Mouse (Mus musculus) embryonic facial prominence, embryonic 11.5 days (tissue): ENCODE measurements around the gene Hadh. TPM values are rescaled to one million over a fixed set of nuclear protein-coding genes. Genes with fewer than 3 reads are reported as not detected.
A peak's percentile ranks its signal among the peaks of the same experiment; 100 is the strongest.

ENCODE experiments used
- ATAC-seq: fragments of 200-750 bp; cut with Nextera tagmentation; replicated peaks from 2 replicates; pipeline ENCODE4 v1.8.0; 2017; ENCODE audit warnings: low read depth; ENCODE audit not compliant: insufficient number of reproducible peaks, low FRiP score, low TSS enrichment
- DNase-seq: peaks from one replicate; pipeline ENCODE4 v3.0.0-alpha.2; 2015; ENCODE audit warnings: low spot score
- H3K27ac ChIP-seq: fragments of 300-500 bp; sonication (generic); replicated peaks from 2 replicates; pipeline ENCODE4 v1.5.1; 2014; ENCODE audit warnings: mild to moderate bottlenecking, low read depth, low read length, control low read depth
- H3K27me3 ChIP-seq: fragments of 300-500 bp; sonication (generic); 2 replicates; pipeline ENCODE4 v1.6.1; 2014; ENCODE audit warnings: mild to moderate bottlenecking, low read length, moderate library complexity, mixed read lengths; ENCODE audit not compliant: control insufficient read depth, insufficient read depth
- H3K36me3 ChIP-seq: fragments of 300-500 bp; sonication (generic); replicated peaks from 2 replicates; pipeline ENCODE4 v1.6.1; 2014; ENCODE audit warnings: low read depth, mild to moderate bottlenecking, low read length, moderate library complexity, mixed read lengths; ENCODE audit not compliant: control insufficient read depth, insufficient read depth
- H3K4me1 ChIP-seq: fragments of 300-500 bp; sonication (generic); 2 replicates; pipeline ENCODE4 v1.6.1; 2014; ENCODE audit warnings: low read length, mixed read lengths; ENCODE audit not compliant: control insufficient read depth, insufficient read depth
- H3K4me2 ChIP-seq: fragments of 300-500 bp; sonication (generic); 2 replicates; pipeline ENCODE4 v1.6.1; 2014; ENCODE audit warnings: low read depth, mild to moderate bottlenecking, control low read depth, low read length, moderate library complexity
- H3K4me3 ChIP-seq: fragments of 300-500 bp; sonication (generic); 2 replicates; pipeline ENCODE4 v1.5.1; 2014; ENCODE audit warnings: low read depth, low read length, control low read depth
- H3K9ac ChIP-seq: fragments of 300-500 bp; sonication (generic); replicated peaks from 2 replicates; pipeline ENCODE4 v1.6.1; 2014; ENCODE audit warnings: mild to moderate bottlenecking, control low read depth, low read length
- H3K9me3 ChIP-seq: fragments of 300-500 bp; sonication (generic); replicated peaks from 2 replicates; pipeline ENCODE4 v1.6.1; 2016; ENCODE audit warnings: mild to moderate bottlenecking, low read length, inconsistent platforms, mixed read lengths; ENCODE audit not compliant: control insufficient read depth
- WGBS: fragments of 180-500 bp; shearing (Covaris S2); extraction: QIAGEN DNeasy Blood & Tissue Kit; methylation state at CpG from one replicate; pipeline ENCODE4 v1.1.7; 2014; 5-methylcytosine and 5-hydroxymethylcytosine counted together
- polyA plus RNA-seq: library from polyadenylated mRNA; unstranded; fragments of >200 nt; fragmentation: Nextera tagmentation; extraction: Ambion mirVana; gene quantifications from 2 replicates; pipeline ENCODE4 v1.2.1, GENCODE M21; 2014

The Hadh gene
- polyA plus RNA-seq, 1 experiment from 2014 or later: 116 TPM

DNA sequence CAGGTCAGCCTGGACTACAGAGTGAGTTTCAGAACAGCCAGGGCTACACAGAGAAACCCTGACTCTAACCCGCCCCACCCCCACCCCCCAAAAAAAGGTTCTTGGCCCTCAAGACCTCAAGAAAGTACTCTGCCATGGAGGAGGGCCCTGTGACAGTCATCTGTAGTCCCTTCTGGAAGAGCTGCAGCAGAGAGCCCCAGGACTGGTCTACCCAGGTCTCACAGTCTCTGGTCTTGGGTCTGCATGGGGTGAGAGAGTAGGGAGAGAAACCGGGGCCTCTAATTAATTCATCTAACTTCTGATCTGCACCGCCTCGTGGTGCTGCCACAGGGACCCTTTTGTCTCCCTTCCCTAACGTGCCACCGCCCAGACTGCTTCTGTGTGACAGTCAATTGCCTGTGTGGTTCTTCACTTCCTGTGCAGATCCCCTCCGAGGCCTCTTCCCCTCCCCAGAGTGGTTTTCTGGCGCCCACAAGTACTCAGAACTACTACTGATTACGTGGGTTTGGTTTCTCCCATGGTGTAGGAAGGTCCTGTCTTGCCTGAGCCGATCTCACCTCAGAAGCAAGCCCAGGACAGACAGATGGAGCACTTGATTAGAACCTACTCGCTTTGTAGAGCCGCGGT lies 63.5 kb downstream of the Hadh start:
- DNase-seq (no peak), ATAC-seq (no peak)
- Histone ChIP-seq H3K27ac (no peak overlapping the region), H3K4me1 (no peaks in the 10 kb centered on the region), H3K4me2 (no peak overlapping the region), H3K27me3 (no peaks in the 10 kb centered on the region), H3K4me3 (no peak overlapping the region), H3K9ac (no peak overlapping the region), H3K36me3 (no peaks in the 10 kb centered on the region; the same call in 1 of the 2 replicates), H3K9me3 (no peaks in the 10 kb centered on the region)
- 57% methylated on average over 13 of the region's 13 CpGs for WGBS

DNA sequence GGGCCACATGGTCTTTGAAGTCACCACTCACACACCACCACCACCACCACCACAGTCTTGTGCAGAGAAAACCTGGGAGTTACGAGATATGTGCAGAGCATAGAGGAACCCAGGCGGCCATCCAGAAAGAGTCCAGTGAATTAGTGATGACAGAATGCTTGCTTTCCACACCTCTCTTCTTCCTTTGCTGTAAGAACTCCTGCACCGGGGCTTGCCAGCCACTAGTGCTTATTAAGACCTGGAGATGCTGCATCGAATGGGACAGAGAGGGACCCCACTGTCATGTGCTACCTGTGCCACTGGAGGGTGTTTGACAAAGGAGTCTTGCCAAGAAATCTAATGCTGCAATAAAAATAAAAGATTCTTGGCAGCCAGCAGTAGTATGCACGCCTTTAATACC lies 64.1 kb downstream of the Hadh start:
- H3K9me3 ChIP-seq: no peaks in the 10 kb centered on the region
- ATAC-seq (no peak), DNase-seq (no peak)
- no peak overlapping the region for H3K4me3 ChIP-seq
- WGBS: 74% methylated on average over 5 of the region's 5 CpGs
- H3K4me2 ChIP-seq: no peak overlapping the region
- H3K27ac ChIP-seq: no peak overlapping the region
- H3K36me3 ChIP-seq: no peaks in the 10 kb centered on the region; the same call in 1 of the 2 replicates
- no peak overlapping the region for H3K9ac ChIP-seq
- no peaks in the 10 kb centered on the region for H3K4me1 ChIP-seq
- H3K27me3 ChIP-seq: no peaks in the 10 kb centered on the region

DNA sequence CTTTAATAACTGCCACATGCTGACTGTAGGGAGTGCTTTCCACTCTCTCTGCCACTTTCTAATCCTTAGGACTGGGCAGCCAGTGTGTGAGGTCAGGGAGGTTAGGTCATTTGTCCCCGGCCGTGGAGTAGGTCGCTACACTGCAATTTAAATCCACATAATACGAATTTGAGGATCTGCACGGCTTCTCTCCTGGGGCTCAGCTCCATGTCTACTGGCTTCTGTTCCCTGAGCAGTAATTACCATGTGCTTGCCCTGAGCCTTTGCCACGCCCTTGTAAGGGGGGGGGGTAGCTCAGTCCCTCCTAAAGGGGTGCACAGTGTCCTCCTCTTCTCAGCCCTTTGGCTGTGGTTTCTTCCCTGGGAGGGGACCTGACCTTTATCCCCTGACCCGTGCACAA lies 69.6 kb downstream of the Hadh start:
- Histone ChIP-seq H3K27me3 (no peaks in the 10 kb centered on the region), H3K27ac (no peak overlapping the region), H3K4me3 (no peak overlapping the region), H3K4me1 (no peaks in the 10 kb centered on the region), H3K4me2 (no peak overlapping the region), H3K9me3 (no peaks in the 10 kb centered on the region), H3K9ac (no peak overlapping the region), H3K36me3 (no peaks in the 10 kb centered on the region; the same call in 1 of the 2 replicates)
- WGBS: 13% methylated on average over 7 of the region's 7 CpGs
- peak; percentile 55 for ATAC-seq
- no peak for DNase-seq

DNA sequence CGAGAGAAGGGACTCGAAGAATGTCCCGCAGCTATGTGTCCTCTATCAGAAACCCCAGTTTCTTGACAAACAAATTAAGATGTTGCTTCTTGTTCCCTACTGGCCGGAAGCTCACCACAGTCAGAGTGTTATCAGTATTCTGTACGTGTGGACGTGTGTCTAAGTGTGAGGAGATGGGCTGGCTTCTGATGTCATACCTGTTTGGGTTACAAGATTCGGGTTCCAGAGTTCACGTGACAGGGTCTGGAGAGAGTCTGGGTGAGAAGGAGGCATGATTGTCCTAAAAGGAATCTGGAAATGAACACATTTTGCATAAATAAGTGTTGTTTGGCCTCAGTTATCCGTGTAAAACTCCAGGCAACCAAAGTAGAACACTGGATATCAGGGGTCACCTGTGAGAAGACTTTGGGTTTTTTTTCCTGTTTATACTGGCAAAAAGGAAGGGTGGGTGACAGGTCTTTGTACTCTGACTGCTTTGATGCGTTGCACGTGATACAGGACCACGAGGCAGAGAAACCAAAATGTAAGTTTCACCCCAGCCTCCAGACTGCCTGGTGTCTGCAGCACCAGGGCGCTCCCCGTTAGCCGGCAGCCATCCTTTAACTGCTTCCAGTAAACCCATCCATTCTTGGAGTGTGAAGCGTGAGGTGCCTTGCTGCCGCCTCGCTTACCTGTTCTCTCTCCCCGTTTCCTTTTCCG lies 72.2 kb downstream of the Hadh start:
- H3K27me3 ChIP-seq: no peaks in the 10 kb centered on the region
- no peak for ATAC-seq
- H3K4me2 ChIP-seq: no peak overlapping the region
- no peaks in the 10 kb centered on the region for H3K4me1 ChIP-seq
- H3K9ac ChIP-seq: no peak overlapping the region
- no peaks in the 10 kb centered on the region for H3K9me3 ChIP-seq
- 76% methylated on average over 20 of the region's 20 CpGs for WGBS
- H3K27ac ChIP-seq: no peak overlapping the region
- no peaks in the 10 kb centered on the region; the same call in 1 of the 2 replicates for H3K36me3 ChIP-seq
- DNase-seq: no peak
- H3K4me3 ChIP-seq: no peak overlapping the region

DNA sequence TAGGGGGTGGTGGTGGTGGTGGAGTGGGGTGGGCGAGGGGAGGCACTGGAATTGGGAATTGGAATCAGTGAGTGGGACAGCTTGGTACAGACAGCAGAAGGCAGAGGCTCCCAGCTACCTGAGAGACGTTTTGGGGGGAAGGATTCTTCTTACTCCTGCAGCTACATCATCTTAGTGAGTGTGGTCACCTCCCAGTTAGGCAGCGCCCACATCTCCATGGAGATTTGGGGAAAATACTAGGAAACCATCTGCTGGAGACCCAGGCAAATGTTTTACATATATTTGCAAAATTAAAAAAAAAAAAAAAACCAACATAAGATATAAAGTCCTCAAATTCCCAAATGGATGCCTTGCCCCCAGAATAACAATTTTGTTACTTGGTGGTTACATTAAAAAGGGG lies 72.9 kb downstream of the Hadh start:
- Histone ChIP-seq H3K4me2 (no peak overlapping the region), H3K36me3 (no peaks in the 10 kb centered on the region), H3K27ac (no peak overlapping the region), H3K4me3 (no peak overlapping the region), H3K27me3 (no peaks in the 10 kb centered on the region), H3K9ac (no peak overlapping the region), H3K4me1 (no peaks in the 10 kb centered on the region), H3K9me3 (no peaks in the 10 kb centered on the region)
- ATAC-seq (no peak), DNase-seq (no peak)
- WGBS: 70% methylated on average over 3 of the region's 3 CpGs

DNA sequence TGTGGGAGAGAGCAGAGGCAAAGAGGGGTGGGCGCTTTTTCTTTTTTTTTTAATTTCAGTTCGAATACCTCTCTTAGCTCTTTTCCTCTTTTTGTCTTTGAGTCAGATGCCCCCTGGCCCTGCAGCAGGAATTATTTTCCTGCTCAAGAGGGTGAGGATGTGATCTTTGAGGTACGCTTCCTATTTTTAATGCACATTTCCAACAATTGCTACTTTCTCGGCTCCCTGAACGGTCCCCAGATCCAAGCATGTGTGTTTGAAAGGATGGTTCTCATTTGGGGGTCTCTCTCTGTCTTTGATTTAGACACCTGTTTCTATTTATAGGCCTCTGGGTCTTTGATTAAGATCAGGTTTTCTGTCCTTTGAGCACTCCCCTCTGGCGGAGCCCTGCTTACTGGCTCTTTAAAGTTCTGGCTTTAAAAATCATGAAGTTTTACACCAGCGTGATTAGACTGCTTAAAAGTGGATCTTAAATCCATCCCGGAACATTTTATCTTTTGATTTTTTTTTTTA lies 75.3 kb downstream of the Hadh start:
- Histone ChIP-seq H3K9me3 (no peaks in the 10 kb centered on the region), H3K4me3 (no peak overlapping the region), H3K9ac (no peak overlapping the region), H3K4me2 (no peak overlapping the region), H3K4me1 (no peaks in the 10 kb centered on the region), H3K27ac (no peak overlapping the region), H3K36me3 (no peaks in the 10 kb centered on the region), H3K27me3 (no peaks in the 10 kb centered on the region)
- peak; percentile 87 for DNase-seq
- ATAC-seq: no peak
- 39% methylated on average over 8 of the region's 8 CpGs for WGBS

DNA sequence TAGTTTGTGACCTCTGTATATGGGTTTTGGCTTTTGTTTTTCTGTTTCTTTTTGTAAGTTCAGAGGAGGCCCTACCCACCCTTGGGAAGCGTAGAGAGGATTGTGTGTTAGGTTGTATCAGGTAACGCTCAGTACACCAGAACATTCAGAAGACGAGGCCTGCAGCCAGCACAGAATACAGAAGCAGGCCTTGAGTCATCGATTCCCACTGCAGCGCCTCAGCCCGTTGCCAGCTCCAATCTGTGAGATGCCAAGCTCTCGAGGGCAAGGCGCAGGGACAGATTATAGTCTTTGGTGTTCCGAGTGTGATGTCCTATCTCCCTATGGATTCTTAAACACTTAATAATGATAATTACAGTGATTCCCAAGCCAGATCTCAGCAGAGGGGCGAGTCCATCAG lies 75.9 kb downstream of the Hadh start:
- Histone ChIP-seq H3K27me3 (no peaks in the 10 kb centered on the region), H3K9me3 (no peaks in the 10 kb centered on the region), H3K4me2 (no peak overlapping the region), H3K4me1 (no peaks in the 10 kb centered on the region), H3K9ac (no peak overlapping the region), H3K27ac (peak overlapping the region; percentile 39; the same call in 1 of the 2 replicates), H3K4me3 (no peak overlapping the region), H3K36me3 (no peaks in the 10 kb centered on the region)
- ATAC-seq: no peak
- WGBS: 45% methylated on average over 10 of the region's 10 CpGs
- DNase-seq: no peak

DNA sequence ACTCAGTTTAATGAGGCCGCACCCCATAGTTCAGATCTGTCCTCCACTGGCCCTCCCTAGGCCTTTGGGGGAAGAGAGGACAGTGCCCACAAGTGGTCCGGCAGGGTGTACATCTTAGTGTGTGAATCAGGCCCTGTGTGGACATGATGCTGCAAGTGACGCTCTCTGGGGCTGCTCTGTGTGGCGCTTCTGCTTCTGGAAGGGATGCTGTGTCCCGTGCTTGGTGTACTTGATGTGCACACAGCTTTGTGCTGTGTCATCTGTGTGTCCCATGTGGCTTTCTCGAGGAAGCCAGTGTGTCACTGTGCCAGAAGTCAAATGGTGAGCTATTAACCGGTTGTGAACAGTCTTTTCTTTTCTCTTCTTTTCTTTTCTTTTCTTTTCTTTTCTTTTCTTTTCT lies 80.4 kb downstream of the Hadh start:
- ATAC-seq (no peak), DNase-seq (no peak)
- Histone ChIP-seq H3K9me3 (no peaks in the 10 kb centered on the region), H3K36me3 (no peaks in the 10 kb centered on the region), H3K4me2 (no peak overlapping the region), H3K27ac (no peak overlapping the region), H3K4me1 (no peaks in the 10 kb centered on the region), H3K9ac (no peak overlapping the region), H3K4me3 (no peak overlapping the region), H3K27me3 (no peaks in the 10 kb centered on the region)
- WGBS: 85% methylated on average over 7 of the region's 7 CpGs
